Mouse (Mus musculus) stomach, embryonic 15.5 days (tissue): ENCODE results near the gene Eya4. TPM values are rescaled to one million over a fixed set of nuclear protein-coding genes. Genes with fewer than 3 reads are reported as not detected.

Experiments
- ATAC-seq: fragments of 200-750 bp; cut with Nextera tagmentation; 2 replicates; pipeline ENCODE4 v1.8.0; 2017; ENCODE audit warnings: low read depth, moderate number of reproducible peaks, moderate TSS enrichment; ENCODE audit not compliant: insufficient read depth, low FRiP score
- H3K27ac ChIP-seq: fragments of 300-500 bp; sonication (generic); 2 replicates; pipeline ENCODE4 v1.5.1; 2015; ENCODE audit warnings: mild to moderate bottlenecking, inconsistent platforms
- H3K27me3 ChIP-seq: fragments of 300-500 bp; sonication (generic); replicated peaks from 2 replicates; pipeline ENCODE4 v1.6.1; 2015; ENCODE audit warnings: inconsistent platforms
- H3K36me3 ChIP-seq: fragments of 300-500 bp; sonication (generic); 2 replicates; pipeline ENCODE4 v1.6.1; 2015; ENCODE audit warnings: inconsistent platforms
- H3K4me1 ChIP-seq: fragments of 300-500 bp; sonication (generic); 2 replicates; pipeline ENCODE4 v1.6.1; 2015; ENCODE audit warnings: inconsistent platforms
- H3K4me2 ChIP-seq: fragments of 300-500 bp; sonication (generic); 2 replicates; pipeline ENCODE4 v1.6.1; 2015; ENCODE audit warnings: mild to moderate bottlenecking, inconsistent platforms
- H3K4me3 ChIP-seq: fragments of 300-500 bp; sonication (generic); replicated peaks from 2 replicates; pipeline ENCODE4 v1.5.1; 2015; ENCODE audit warnings: inconsistent platforms
- H3K9ac ChIP-seq: fragments of 300-500 bp; sonication (generic); 2 replicates; pipeline ENCODE4 v1.6.1; 2015; ENCODE audit warnings: inconsistent platforms
- H3K9me3 ChIP-seq: fragments of 300-500 bp; sonication (generic); 2 replicates; pipeline ENCODE4 v1.6.1; 2016; ENCODE audit warnings: inconsistent platforms
- WGBS: fragments of 180-500 bp; shearing (Covaris S2); methylation state at CpG from one replicate; pipeline ENCODE4 v1.1.7; 2015; 5-methylcytosine and 5-hydroxymethylcytosine counted together
- polyA plus RNA-seq: library from polyadenylated mRNA; unstranded; fragments of >200 nt; fragmentation: Nextera tagmentation; extraction: Ambion mirVana; gene quantifications from 2 replicates; pipeline ENCODE4 v1.2.1, GENCODE M21; 2015

Eya4 gene
- polyA plus RNA-seq, 1 experiment from 2014 or later = 0.92 TPM

DNA sequence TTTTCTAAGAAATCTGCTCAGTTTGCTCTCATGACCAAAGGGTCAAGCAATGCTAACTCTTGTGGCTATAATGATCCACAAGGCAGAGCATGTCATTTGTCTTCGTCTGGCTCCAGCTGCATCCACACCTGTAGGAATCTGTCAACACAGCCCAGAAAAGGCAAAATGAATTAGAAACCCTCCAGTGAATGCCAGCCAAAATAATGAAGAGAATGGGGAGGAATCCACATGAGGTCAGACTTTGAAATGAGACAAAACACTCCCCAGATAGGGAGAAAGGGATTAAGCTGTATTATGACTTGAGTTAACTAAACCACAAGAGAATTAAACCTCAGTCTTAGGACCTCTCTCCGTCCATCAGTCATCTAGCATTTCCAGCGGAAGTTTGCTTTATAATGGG lies 130.2 kb downstream of the Eya4 start:
- Histone ChIP-seq H3K27me3 (no peaks in the 10 kb centered on the region), H3K27ac (no peak overlapping the region), H3K4me2 (no peak overlapping the region), H3K9ac (no peak overlapping the region), H3K4me1 (no peaks in the 10 kb centered on the region), H3K4me3 (no peak overlapping the region), H3K36me3 (no peaks in the 10 kb centered on the region), H3K9me3 (no peaks in the 10 kb centered on the region)
- 43% methylated on average over 3 of the region's 3 CpGs for WGBS
- no peak for ATAC-seq

DNA sequence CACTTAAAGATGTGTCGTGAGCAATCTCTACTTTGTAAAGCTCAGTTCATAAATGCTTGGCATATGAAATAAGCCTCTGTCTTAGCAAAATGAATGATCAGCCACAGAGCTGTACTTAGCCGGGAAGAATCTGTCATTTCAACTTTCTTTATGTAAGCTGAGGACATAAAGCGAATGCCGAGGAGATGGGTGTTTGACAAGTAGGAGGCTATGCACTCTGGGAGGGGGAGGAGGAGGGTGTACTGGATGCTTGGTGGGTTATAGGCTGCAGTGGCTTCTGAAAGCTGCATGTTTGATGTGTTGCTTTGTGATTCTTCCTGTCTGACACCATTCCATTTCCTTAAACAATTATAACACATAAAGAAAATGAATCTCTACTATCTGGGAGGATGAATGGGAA lies 133.8 kb downstream of the Eya4 start:
- ATAC-seq = no peak
- no peak overlapping the region for H3K9ac ChIP-seq
- no peak overlapping the region for H3K4me2 ChIP-seq
- no peaks in the 10 kb centered on the region for H3K27me3 ChIP-seq
- H3K4me1 ChIP-seq = no peaks in the 10 kb centered on the region
- no peak overlapping the region for H3K27ac ChIP-seq
- no peak overlapping the region for H3K4me3 ChIP-seq
- WGBS = 24% methylated on average over 4 of the region's 4 CpGs
- H3K36me3 ChIP-seq = no peaks in the 10 kb centered on the region
- no peaks in the 10 kb centered on the region for H3K9me3 ChIP-seq

DNA sequence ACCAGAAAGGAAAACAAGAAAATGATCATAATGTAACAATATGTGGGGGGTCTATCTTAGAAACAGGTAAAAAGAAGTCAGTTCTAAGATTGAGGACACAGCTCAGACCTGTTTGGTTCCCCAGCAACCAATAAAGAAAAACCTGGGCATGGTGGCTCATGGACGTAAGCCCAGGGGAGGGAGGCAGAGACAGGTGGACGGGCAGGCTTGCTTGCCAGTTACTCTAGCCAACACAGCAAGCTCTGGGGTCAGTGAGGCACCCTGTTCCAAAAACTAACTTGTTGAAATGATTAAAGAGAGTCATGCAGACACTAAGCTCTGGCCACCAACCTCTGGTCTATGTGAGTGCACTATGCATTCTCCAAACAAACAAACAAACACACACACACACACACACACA lies 139.2 kb downstream of the Eya4 start:
- no peak overlapping the region for H3K4me3 ChIP-seq
- no peaks in the 10 kb centered on the region for H3K4me1 ChIP-seq
- H3K36me3 ChIP-seq = no peaks in the 10 kb centered on the region
- no peak overlapping the region for H3K27ac ChIP-seq
- H3K27me3 ChIP-seq = no peaks in the 10 kb centered on the region
- 97% methylated on average over 2 of the region's 2 CpGs for WGBS
- no peak for ATAC-seq
- H3K9me3 ChIP-seq = no peaks in the 10 kb centered on the region
- H3K4me2 ChIP-seq = no peak overlapping the region
- H3K9ac ChIP-seq = no peak overlapping the region

DNA sequence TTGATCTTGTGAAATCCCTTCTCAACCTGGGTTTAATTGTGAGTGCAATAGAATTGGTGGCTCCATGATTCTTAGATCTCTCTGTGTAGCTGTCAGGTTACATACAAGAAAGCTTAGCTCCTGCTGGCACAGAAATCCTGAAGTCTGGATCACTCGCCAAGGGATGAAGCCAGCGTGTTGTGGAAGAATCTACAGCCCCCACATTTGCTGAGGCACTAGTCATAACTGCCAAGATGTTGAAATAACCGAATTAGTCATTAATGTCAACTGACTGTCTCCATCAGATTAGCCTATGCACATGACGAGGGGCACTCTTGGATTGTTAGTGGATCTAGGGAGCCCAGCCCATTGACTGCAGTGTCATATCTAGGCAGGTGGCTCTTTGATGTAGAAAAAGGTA lies 146.7 kb downstream of the Eya4 start:
- 70% methylated on average over 4 of the region's 4 CpGs for whole genome bisulfite sequencing
- no peak for ATAC-seq
- no peak overlapping the region for H3K4me2 ChIP-seq
- H3K4me1 ChIP-seq = no peaks in the 10 kb centered on the region
- no peaks in the 10 kb centered on the region for H3K36me3 ChIP-seq
- H3K27me3 ChIP-seq = no peaks in the 10 kb centered on the region
- H3K4me3 ChIP-seq = no peak overlapping the region
- no peaks in the 10 kb centered on the region for H3K9me3 ChIP-seq
- no peak overlapping the region for H3K9ac ChIP-seq
- no peak overlapping the region for H3K27ac ChIP-seq

DNA sequence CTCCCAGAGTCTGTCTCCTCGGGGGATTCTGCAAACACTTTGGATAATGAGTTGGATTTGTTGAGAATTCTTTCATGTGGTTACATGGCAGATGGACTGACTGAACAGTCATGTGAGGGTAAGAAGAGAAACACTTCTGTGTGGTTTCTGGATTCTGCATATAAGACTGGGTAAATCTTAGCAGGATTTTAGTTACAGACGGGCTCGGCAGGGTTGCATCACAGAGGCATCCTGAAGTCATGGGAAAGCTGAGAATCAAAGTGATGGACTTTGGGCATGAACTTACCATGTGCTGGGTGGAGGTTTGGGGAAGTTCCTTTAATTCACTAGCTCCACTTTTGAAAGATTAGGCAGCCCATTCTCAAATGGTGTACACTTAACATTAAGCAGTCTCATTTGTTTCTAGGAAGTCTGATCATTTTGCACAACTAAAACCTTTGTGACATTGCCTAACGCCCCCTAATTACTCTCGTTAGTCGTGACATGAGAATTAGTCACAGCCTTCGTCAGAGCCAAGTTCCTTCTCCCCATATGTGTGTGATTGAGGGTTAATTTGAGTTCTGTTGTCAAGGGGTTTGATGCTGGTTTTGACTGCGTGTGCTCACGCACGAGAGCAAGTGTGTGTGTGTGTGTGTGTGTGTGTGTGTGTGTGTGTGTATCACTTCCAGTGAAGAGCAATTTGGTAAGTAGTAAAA lies 147.3 kb downstream of the Eya4 start:
- 71% methylated on average over 10 of the region's 10 CpGs for WGBS
- H3K9me3 ChIP-seq = no peaks in the 10 kb centered on the region
- H3K36me3 ChIP-seq = no peaks in the 10 kb centered on the region
- H3K9ac ChIP-seq = no peak overlapping the region
- no peak overlapping the region for H3K4me3 ChIP-seq
- ATAC-seq = no peak
- no peaks in the 10 kb centered on the region for H3K27me3 ChIP-seq
- no peak overlapping the region for H3K27ac ChIP-seq
- H3K4me2 ChIP-seq = no peak overlapping the region
- H3K4me1 ChIP-seq = no peaks in the 10 kb centered on the region

DNA sequence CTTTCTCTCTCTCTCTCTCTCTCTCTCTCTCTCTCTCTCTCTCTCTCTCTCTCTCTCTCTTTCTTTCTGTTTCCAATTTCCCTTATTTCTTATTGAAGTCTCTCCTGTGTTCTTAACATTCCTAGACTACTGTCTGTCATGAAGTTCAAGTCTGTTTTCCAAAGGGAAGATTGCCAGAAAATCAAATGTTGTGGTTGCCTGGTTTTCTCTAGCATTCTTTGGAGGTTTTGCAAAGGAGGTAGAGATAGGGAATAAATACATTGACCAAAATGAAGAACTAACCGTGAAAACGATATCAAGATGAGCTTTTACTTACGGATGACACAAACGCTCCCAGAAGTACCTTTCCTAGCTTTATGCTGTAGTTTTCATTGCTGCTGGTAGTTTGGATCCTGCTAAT lies 148.0 kb downstream of the Eya4 start:
- no peaks in the 10 kb centered on the region for H3K27me3 ChIP-seq
- H3K36me3 ChIP-seq = no peaks in the 10 kb centered on the region
- no peak for ATAC-seq
- no peak overlapping the region for H3K9ac ChIP-seq
- H3K9me3 ChIP-seq = no peaks in the 10 kb centered on the region
- H3K4me1 ChIP-seq = no peaks in the 10 kb centered on the region
- H3K4me3 ChIP-seq = no peak overlapping the region
- WGBS = 94% methylated on average over 4 of the region's 4 CpGs
- no peak overlapping the region for H3K4me2 ChIP-seq
- H3K27ac ChIP-seq = no peak overlapping the region

DNA sequence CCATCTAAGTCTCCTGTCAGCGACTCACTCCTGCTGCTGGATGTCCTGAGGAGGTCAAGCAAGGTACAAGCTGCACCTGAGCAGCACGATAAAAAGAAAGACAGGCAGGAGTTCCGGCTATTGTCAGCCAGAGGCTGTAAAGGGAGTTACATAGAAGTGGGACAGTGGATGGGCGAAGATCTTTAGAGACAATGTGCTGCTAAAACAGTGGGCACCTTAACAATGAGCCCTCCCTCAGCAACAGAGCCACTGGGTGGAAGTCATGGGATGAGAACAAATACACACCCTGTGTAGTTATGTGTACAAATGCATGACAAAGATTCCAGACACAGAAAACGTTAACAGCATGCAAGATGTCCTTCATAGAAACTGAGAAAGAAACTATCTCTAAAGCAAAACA lies 152.3 kb downstream of the Eya4 start:
- H3K27me3 ChIP-seq = no peaks in the 10 kb centered on the region
- H3K4me1 ChIP-seq = no peaks in the 10 kb centered on the region
- no peak overlapping the region for H3K9ac ChIP-seq
- no peaks in the 10 kb centered on the region for H3K9me3 ChIP-seq
- no peak for ATAC-seq
- H3K4me2 ChIP-seq = no peak overlapping the region
- no peak overlapping the region for H3K27ac ChIP-seq
- 57% methylated on average over 5 of the region's 5 CpGs for WGBS
- no peaks in the 10 kb centered on the region for H3K36me3 ChIP-seq
- no peak overlapping the region for H3K4me3 ChIP-seq

DNA sequence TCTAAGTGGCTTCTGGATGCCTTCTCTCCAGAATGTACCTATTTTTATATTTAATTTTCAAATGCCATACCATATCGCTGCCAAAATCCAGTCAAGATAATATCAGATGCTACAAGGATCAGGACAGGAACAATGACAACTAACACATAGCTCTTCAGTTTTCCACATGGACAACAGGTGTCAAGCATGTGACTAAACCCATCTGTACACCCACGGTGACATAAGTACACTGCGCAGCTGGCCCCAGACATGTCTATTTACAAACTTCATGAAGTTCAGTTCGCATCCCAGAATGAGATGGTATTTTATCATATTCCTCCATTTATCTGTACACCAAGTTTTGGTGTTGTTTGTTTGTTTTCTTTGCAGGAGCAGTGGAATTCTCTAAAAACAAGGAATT lies 154.2 kb downstream of the Eya4 start:
- ATAC-seq = no peak
- no peak overlapping the region for H3K4me3 ChIP-seq
- no peaks in the 10 kb centered on the region for H3K27me3 ChIP-seq
- no peak overlapping the region for H3K9ac ChIP-seq
- no peak overlapping the region for H3K4me2 ChIP-seq
- H3K36me3 ChIP-seq = no peaks in the 10 kb centered on the region
- no peak overlapping the region for H3K27ac ChIP-seq
- no peaks in the 10 kb centered on the region for H3K4me1 ChIP-seq
- 84% methylated on average over 4 of the region's 4 CpGs for WGBS
- H3K9me3 ChIP-seq = no peaks in the 10 kb centered on the region

DNA sequence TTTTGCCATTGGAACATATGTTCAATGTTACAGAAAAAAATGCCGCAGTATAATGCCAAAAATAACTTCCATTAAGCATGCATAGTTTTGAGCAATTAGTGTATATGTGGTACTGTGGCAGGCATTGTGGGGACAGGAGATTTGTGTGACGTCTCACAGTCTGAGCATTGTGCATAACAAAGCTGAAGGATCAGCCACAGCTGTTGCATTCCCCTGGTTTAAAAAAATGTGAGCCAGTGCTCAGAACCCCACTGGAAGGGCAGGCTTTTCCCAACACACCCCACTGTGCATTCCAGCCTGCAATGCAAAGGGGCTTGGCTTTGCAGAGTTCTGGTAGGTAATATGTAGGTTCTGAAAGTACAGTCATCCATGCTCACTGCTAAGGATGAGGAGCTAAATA lies 155.2 kb downstream of the Eya4 start:
- ATAC-seq = no peak
- WGBS = 37% methylated on average over 2 of the region's 2 CpGs

DNA sequence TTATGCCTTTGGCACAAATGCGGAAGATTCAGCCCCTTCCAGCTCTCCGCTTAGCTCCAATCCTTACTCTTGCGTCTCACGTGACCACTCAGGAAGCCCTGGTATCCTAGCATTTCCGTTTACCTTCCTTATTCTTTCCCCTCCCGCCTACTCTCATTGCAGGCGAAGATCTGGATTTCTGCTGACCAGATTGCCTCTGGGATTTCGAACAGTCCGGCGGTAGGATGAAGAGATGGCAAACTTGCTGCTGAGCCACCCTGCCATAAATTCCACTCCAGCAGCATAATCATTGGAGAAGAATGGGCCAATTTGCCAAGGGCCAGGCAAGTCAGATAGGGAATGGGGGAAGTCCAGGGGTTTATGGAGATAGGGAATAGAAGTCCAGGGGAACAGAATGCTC lies 160.8 kb downstream of the Eya4 start:
- Histone ChIP-seq H3K4me1 (no peaks in the 10 kb centered on the region), H3K27ac (no peak overlapping the region), H3K27me3 (no peaks in the 10 kb centered on the region), H3K9ac (no peak overlapping the region), H3K36me3 (no peaks in the 10 kb centered on the region), H3K4me3 (no peak overlapping the region), H3K9me3 (no peaks in the 10 kb centered on the region), H3K4me2 (no peak overlapping the region)
- no peak for ATAC-seq
- 78% methylated on average over 10 of the region's 10 CpGs for WGBS

More for the DNA sequence above, 155.2 kb downstream of the Eya4 start:
- H3K4me2 ChIP-seq = no peak overlapping the region
- no peak overlapping the region for H3K27ac ChIP-seq
- H3K4me1 ChIP-seq = no peaks in the 10 kb centered on the region
- no peaks in the 10 kb centered on the region for H3K27me3 ChIP-seq
- H3K9ac ChIP-seq = no peak overlapping the region
- H3K36me3 ChIP-seq = no peaks in the 10 kb centered on the region
- no peak overlapping the region for H3K4me3 ChIP-seq
- no peaks in the 10 kb centered on the region for H3K9me3 ChIP-seq

DNA sequence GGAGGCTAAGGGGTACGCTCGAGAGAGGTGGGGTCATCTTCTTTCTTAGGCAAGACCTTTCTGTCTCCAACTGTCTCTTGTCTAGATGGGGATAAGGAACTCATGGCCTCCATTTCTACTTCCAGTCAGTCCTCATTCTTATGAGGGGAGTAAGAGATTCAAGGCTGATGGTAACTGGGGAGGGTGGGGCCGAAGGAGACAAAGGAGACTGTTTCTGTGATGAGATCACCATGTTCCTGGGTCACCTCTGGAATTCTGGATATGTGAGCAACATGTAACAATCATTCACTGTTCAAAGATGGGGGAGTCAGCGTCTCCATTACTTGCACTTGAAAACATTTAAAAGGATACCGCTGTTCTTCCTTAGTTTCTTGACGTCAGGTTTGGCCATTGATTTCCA lies 165.2 kb downstream of the Eya4 start:
- Histone ChIP-seq H3K9ac (no peak overlapping the region), H3K27me3 (no peaks in the 10 kb centered on the region), H3K27ac (no peak overlapping the region), H3K4me3 (no peak overlapping the region), H3K36me3 (no peaks in the 10 kb centered on the region), H3K9me3 (no peaks in the 10 kb centered on the region), H3K4me2 (no peak overlapping the region), H3K4me1 (no peaks in the 10 kb centered on the region)
- ATAC-seq = no peak
- 80% methylated on average over 6 of the region's 6 CpGs for WGBS

DNA sequence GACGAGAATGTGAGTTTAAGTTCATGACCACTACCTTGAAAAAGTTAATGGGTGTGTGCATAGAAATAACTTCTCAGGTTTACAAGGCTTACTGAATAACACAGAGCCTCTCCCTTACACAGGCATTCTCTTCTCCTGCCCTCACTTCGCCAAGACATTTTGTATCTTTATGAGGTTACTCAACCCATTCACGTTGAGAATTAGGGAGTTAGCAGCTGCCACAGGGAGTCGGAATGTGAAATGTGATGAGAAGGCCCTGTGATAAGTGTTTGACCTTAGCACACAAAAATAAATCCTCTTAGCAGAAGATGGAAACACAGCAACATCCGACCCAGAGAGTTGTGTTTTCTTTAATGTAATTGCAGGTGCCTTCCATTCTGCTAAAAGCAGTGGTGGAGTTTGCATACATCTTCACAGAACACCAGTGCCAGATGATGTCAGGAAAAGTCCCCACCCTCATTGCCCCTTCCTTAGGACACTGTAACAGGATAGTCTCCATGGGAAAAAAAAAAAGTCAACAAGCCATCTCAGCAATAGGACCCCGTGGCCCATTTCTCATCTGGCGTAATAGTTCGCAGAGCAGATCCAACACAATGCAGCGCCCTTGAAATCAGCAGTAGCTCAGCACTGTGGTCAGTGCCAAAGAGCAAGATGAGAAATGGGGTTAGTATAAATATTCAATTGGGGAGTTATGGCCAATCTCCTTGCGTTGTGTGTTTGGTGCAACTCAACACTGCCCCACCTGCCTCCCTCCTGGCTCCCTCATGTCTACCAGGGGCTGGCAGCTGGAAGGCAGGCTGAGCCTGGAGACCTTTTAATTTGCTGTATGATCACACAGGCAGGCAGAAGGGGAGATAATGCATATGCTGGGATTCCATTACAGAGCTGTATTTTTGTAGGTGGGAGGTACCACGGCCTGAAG lies 168.8 kb downstream of the Eya4 start:
- Histone ChIP-seq H3K4me1 (no peaks in the 10 kb centered on the region), H3K9ac (no peak overlapping the region), H3K4me3 (no peak overlapping the region), H3K27me3 (no peaks in the 10 kb centered on the region), H3K27ac (no peak overlapping the region), H3K4me2 (no peak overlapping the region), H3K36me3 (no peaks in the 10 kb centered on the region), H3K9me3 (no peaks in the 10 kb centered on the region)
- ATAC-seq = no peak
- 69% methylated on average over 11 of the region's 11 CpGs for WGBS
